Mouse (Mus musculus) thymus, postnatal 0 days (tissue): ENCODE data around the gene Lrrc40. TPM values are rescaled to one million over a fixed set of nuclear protein-coding genes. Genes with fewer than 3 reads are reported as not detected.
"Not testable (repeated sequence)": the region's sequence is repeated elsewhere in the genome, so short reads cannot be mapped to it uniquely, and the experiment has no call there.

Source experiments
- DNase-seq: peaks from one replicate; pipeline ENCODE4 v3.0.0-alpha.2; 2015; ENCODE audit warnings: low spot score
- polyA plus RNA-seq: library from polyadenylated mRNA; unstranded; fragments of >200 nt; fragmentation: Nextera tagmentation; extraction: Ambion mirVana; gene quantifications from 2 replicates; pipeline ENCODE4 v1.2.1, GENCODE M21; 2015

Lrrc40 gene
- polyA plus RNA-seq, 1 experiment from 2014 or later: 46.3 TPM

- no peak for DNase-seq
Observed at GRCm38 (mm10) chr3:158077828-158078227, 41.4 kb downstream of the Lrrc40 start.

- DNase-seq: no peak
Observed at GRCm38 (mm10) chr3:158091601-158092000, 55.1 kb downstream of the Lrrc40 start.

GRCm38 (mm10) chr3:158093919-158094318 is 57.5 kb downstream of the Lrrc40 start:
- DNase-seq: no peak

- DNase-seq: not testable (repeated sequence)
Observed at GRCm38 (mm10) chr3:158102043-158102442, 65.6 kb downstream of the Lrrc40 start.

DNA sequence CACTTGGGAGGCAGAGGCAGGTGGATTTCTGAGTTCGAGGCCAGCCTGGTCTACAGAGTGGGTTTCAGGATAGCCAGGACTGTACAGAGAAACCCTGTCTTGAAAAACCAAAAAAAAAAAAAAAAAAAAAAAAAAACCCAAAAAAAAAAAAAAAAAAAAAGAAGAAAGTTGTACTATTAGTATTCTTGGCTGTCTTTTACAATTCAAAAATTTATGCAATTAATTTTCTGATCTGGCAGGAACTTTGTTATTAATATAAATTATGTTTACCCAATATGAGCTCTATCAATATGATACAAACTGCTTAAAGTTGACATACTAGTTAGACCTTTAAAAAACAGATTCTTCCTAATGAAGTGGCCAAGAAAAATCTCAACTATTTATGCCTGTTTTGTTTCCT is 66.1 kb downstream of the Lrrc40 start:
- DNase-seq: not testable (repeated sequence)

DNA sequence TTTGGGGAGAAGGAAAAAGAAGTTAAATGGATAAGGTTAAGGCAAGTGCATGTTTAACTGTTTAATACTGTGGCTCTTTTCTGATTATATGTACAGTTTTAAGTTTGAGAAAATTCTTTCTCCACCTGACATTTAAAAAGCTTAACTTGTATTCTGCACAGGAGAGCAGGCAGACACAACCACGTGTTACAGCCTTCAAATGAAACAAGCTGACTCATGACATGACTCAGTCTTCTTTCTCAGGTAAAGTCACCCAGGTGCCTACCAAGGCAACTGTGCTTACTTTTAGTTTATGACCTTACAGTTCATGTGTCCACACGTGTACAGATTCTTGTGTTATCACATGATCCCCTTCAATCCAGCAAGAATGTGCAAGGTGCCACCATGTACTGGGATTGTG is 67.0 kb downstream of the Lrrc40 start:
- DNase-seq: no peak

DNA sequence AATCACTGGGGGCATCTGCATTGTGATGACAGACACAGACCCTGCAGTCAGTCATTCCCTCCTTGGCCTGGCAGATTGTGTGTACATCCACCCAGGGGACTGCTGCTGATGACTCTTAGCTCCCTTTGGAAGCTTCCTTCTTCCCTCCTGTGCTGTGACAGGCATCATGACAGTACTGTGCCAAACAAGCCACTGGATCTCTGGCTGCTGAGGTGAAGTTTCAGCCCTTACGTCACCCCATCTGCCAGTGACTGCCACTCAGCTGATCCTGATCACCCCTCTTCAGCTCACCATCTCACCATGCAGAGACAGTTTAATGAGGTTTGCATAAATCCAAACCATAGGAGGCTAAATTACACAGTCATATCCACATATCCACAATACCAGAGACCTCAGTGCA is 68.8 kb downstream of the Lrrc40 start:
- DNase-seq: no peak

Other genes with a start within 250 kb of the Lrrc40 start
- 10.4 and 11.4 TPM in 2 replicates for gene Cth, start 111.6 kb upstream of the Lrrc40 start, polyA plus RNA-seq
- 15.2 and 16.9 TPM in 2 replicates for gene Ankrd13c, start 89.4 kb upstream of the Lrrc40 start, polyA plus RNA-seq
- 361 and 375 TPM in 2 replicates for gene Srsf11, start within 50 bp of the Lrrc40 start, polyA plus RNA-seq